Mouse (Mus musculus) stomach, embryonic 15.5 days (tissue): ENCODE measurements around the gene Cdc42se1. TPM values are rescaled to one million over a fixed set of nuclear protein-coding genes. Genes with fewer than 3 reads are reported as not detected.

Source experiments
- ATAC-seq: fragments of 200-750 bp; cut with Nextera tagmentation; 2 replicates; pipeline ENCODE4 v1.8.0; 2017; ENCODE audit warnings: low read depth, moderate number of reproducible peaks, moderate TSS enrichment; ENCODE audit not compliant: insufficient read depth, low FRiP score
- H3K27ac ChIP-seq: fragments of 300-500 bp; sonication (generic); 2 replicates; pipeline ENCODE4 v1.5.1; 2015; ENCODE audit warnings: mild to moderate bottlenecking, inconsistent platforms
- H3K27me3 ChIP-seq: fragments of 300-500 bp; sonication (generic); replicated peaks from 2 replicates; pipeline ENCODE4 v1.6.1; 2015; ENCODE audit warnings: inconsistent platforms
- H3K36me3 ChIP-seq: fragments of 300-500 bp; sonication (generic); 2 replicates; pipeline ENCODE4 v1.6.1; 2015; ENCODE audit warnings: inconsistent platforms
- H3K4me1 ChIP-seq: fragments of 300-500 bp; sonication (generic); 2 replicates; pipeline ENCODE4 v1.6.1; 2015; ENCODE audit warnings: inconsistent platforms
- H3K4me2 ChIP-seq: fragments of 300-500 bp; sonication (generic); 2 replicates; pipeline ENCODE4 v1.6.1; 2015; ENCODE audit warnings: mild to moderate bottlenecking, inconsistent platforms
- H3K4me3 ChIP-seq: fragments of 300-500 bp; sonication (generic); replicated peaks from 2 replicates; pipeline ENCODE4 v1.5.1; 2015; ENCODE audit warnings: inconsistent platforms
- H3K9ac ChIP-seq: fragments of 300-500 bp; sonication (generic); 2 replicates; pipeline ENCODE4 v1.6.1; 2015; ENCODE audit warnings: inconsistent platforms
- H3K9me3 ChIP-seq: fragments of 300-500 bp; sonication (generic); 2 replicates; pipeline ENCODE4 v1.6.1; 2016; ENCODE audit warnings: inconsistent platforms
- WGBS: fragments of 180-500 bp; shearing (Covaris S2); methylation state at CpG from one replicate; pipeline ENCODE4 v1.1.7; 2015; 5-methylcytosine and 5-hydroxymethylcytosine counted together
- polyA plus RNA-seq: library from polyadenylated mRNA; unstranded; fragments of >200 nt; fragmentation: Nextera tagmentation; extraction: Ambion mirVana; gene quantifications from 2 replicates; pipeline ENCODE4 v1.2.1, GENCODE M21; 2015

Gene Cdc42se1
- 83.5 and 96.5 TPM in 2 replicates for polyA plus RNA-seq

GRCm38 (mm10) chr3:95228148-95228893 is at the start of gene Cdc42se1:
Cdc42se1 (plus strand) TSS chr3:95228732.
- peak within 1 kb of the TSS; percentile 98 for H3K27ac ChIP-seq
- peak within 1 kb of the TSS; percentile 83 for H3K4me2 ChIP-seq
- peak within 1 kb of the TSS; percentile 97 for H3K4me3 ChIP-seq
- H3K36me3 ChIP-seq: peaks cover 29% of the 10 kb centered on the region
- peaks cover 36% of the 10 kb centered on the region for H3K4me1 ChIP-seq
- no peaks in the 10 kb centered on the region for H3K27me3 ChIP-seq
- peak within 1 kb of the TSS; percentile 99 for H3K9ac ChIP-seq
- WGBS: under 1% methylated on average over 64 of the region's 64 CpGs
- no peaks in the 10 kb centered on the region for H3K9me3 ChIP-seq
- ATAC-seq: peak; percentile 84

- Histone ChIP-seq H3K36me3 (peaks cover 1% of the 10 kb centered on the region), H3K4me1 (peaks cover 3% of the 10 kb centered on the region; the same call in 1 of the 2 replicates), H3K27ac (no peak overlapping the region), H3K9me3 (no peaks in the 10 kb centered on the region), H3K9ac (no peak overlapping the region), H3K4me3 (no peak overlapping the region), H3K4me2 (no peak overlapping the region), H3K27me3 (no peaks in the 10 kb centered on the region; the same call in 1 of the 2 replicates)
- no peak for ATAC-seq
- 84% methylated on average over 5 of the region's 5 CpGs for WGBS
Measured at GRCm38 (mm10) chr3:95178948-95179347, 49.6 kb upstream of the Cdc42se1 start.

DNA sequence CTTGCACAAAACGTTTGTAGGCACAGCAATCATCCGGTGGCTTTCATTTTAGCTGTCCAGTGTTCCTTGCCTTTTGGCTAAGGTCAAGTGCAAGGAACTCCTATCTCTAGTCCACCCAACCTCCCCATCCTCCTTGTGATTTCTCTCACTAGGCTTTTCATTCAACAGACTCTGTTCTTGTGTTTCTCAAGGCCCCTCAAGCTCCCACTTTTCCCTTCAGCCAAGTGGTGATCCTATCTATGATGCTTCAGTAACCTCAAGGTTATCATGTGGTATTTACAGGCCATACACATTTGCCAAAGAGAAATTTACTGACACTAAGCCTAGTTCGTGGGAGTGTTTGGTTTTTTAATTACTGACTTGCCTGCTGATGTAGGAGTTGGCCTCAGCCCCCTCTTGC is 48.6 kb upstream of the Cdc42se1 start:
- H3K4me2 ChIP-seq: no peak overlapping the region
- peaks cover 7% of the 10 kb centered on the region for H3K36me3 ChIP-seq
- no peaks in the 10 kb centered on the region for H3K4me1 ChIP-seq
- ATAC-seq: no peak
- no peaks in the 10 kb centered on the region for H3K27me3 ChIP-seq
- no peaks in the 10 kb centered on the region for H3K9me3 ChIP-seq
- 53% methylated on average over 3 of the region's 3 CpGs for WGBS
- H3K27ac ChIP-seq: no peak overlapping the region
- no peak overlapping the region for H3K4me3 ChIP-seq
- H3K9ac ChIP-seq: no peak overlapping the region

DNA sequence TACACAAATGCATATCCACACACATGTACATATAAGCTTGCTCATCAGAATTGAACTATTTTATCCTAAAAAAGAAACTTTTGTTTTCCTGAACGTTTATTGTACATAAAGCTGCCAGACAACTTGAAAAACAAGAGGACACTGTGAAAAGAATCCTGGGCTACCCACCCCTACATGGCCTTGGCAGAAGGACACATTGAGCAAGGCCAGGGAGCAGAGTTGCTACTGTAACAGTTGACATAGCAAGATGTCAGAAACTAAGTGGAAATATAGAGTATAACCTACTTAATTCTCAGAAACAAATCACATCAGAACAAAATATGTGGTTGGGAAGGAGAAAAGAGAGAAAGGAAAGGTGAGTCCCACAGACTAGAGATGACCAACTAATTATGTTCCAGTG is 46.7 kb upstream of the Cdc42se1 start:
- H3K27ac ChIP-seq: no peak overlapping the region
- H3K9me3 ChIP-seq: no peaks in the 10 kb centered on the region
- no peak for ATAC-seq
- no peak overlapping the region for H3K9ac ChIP-seq
- WGBS: 51% methylated on average over 1 of the region's 1 CpGs
- no peaks in the 10 kb centered on the region for H3K27me3 ChIP-seq
- no peak overlapping the region for H3K4me2 ChIP-seq
- no peak overlapping the region for H3K4me3 ChIP-seq
- H3K36me3 ChIP-seq: peaks cover 19% of the 10 kb centered on the region
- H3K4me1 ChIP-seq: no peaks in the 10 kb centered on the region

GRCm38 (mm10) chr3:95184796-95185577 is 43.5 kb upstream of the Cdc42se1 start:
- no peak for ATAC-seq
- H3K4me3 ChIP-seq: no peak overlapping the region
- no peaks in the 10 kb centered on the region for H3K27me3 ChIP-seq
- no peak overlapping the region for H3K27ac ChIP-seq
- peaks cover 47% of the 10 kb centered on the region for H3K36me3 ChIP-seq
- H3K9ac ChIP-seq: no peak overlapping the region
- 88% methylated on average over 9 of the region's 9 CpGs for whole genome bisulfite sequencing
- H3K4me1 ChIP-seq: no peaks in the 10 kb centered on the region
- H3K9me3 ChIP-seq: no peaks in the 10 kb centered on the region
- no peak overlapping the region for H3K4me2 ChIP-seq

DNA sequence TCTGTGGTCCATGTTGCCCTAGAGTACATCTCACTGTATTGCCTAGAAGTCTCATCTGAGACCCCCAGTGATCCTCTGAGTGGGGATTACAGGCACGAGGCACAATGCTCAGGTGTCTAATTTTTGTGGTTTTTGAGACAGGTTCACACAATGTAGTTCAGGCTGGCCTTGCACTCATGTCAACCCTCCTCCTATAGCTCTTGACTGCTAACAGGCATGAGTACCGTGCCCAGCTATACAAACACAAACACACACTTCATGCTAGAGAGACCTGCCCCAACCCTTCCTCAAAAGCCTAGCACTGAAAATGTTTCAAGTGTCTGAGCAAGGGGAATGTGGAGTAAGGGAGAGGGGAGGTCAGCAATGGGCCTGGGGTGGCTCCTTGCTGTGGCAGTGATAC is 42.4 kb upstream of the Cdc42se1 start:
- Histone ChIP-seq H3K36me3 (peaks cover 52% of the 10 kb centered on the region), H3K9ac (no peak overlapping the region), H3K9me3 (no peaks in the 10 kb centered on the region), H3K4me3 (no peak overlapping the region), H3K4me2 (no peak overlapping the region), H3K27me3 (no peaks in the 10 kb centered on the region), H3K4me1 (no peaks in the 10 kb centered on the region), H3K27ac (no peak overlapping the region)
- 89% methylated on average over 2 of the region's 2 CpGs for WGBS
- ATAC-seq: no peak

- no peak for ATAC-seq
- no peak overlapping the region for H3K4me3 ChIP-seq
- no peaks in the 10 kb centered on the region for H3K9me3 ChIP-seq
- H3K36me3 ChIP-seq: peaks cover 52% of the 10 kb centered on the region
- H3K4me2 ChIP-seq: no peak overlapping the region
- H3K27me3 ChIP-seq: no peaks in the 10 kb centered on the region
- H3K27ac ChIP-seq: no peak overlapping the region
- 87% methylated on average over 6 of the region's 6 CpGs for WGBS
- H3K9ac ChIP-seq: no peak overlapping the region
- no peaks in the 10 kb centered on the region for H3K4me1 ChIP-seq
Measured at GRCm38 (mm10) chr3:95186888-95187287, 41.6 kb upstream of the Cdc42se1 start.

DNA sequence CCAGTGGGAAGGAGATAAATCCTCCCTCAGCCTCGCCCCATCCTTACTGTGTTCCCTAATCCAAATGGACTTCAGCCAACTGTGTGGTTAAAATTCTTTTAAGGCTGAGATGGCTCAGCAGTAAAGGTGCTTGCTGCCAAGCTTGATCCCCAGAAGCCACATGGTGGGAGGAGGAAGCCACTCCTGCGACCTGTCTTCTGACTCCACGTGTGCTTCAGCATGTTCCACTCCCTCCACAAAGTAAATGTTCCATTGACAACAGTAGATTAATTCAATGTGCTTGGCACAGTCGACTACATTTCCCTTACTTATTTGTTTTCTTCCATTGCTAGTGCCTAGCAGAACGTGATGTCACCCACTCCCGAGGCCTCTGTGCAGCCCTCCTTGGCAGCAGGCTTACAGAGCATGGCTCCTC is 33.8 kb upstream of the Cdc42se1 start:
- Histone ChIP-seq H3K4me3 (no peak overlapping the region), H3K9ac (no peak overlapping the region), H3K4me2 (no peak overlapping the region), H3K36me3 (peaks cover 35% of the 10 kb centered on the region), H3K27me3 (no peaks in the 10 kb centered on the region), H3K9me3 (no peaks in the 10 kb centered on the region), H3K4me1 (no peaks in the 10 kb centered on the region), H3K27ac (no peak overlapping the region)
- WGBS: 75% methylated on average over 6 of the region's 6 CpGs
- no peak for ATAC-seq

- no peak for ATAC-seq
- H3K9me3 ChIP-seq: no peaks in the 10 kb centered on the region
- H3K9ac ChIP-seq: no peak overlapping the region
- no peaks in the 10 kb centered on the region for H3K4me1 ChIP-seq
- H3K4me2 ChIP-seq: no peak overlapping the region
- H3K27ac ChIP-seq: no peak overlapping the region
- peaks cover 33% of the 10 kb centered on the region for H3K36me3 ChIP-seq
- 70% methylated on average over 2 of the region's 2 CpGs for WGBS
- H3K4me3 ChIP-seq: no peak overlapping the region
- H3K27me3 ChIP-seq: no peaks in the 10 kb centered on the region
Measured at GRCm38 (mm10) chr3:95195772-95196171, 32.8 kb upstream of the Cdc42se1 start.

GRCm38 (mm10) chr3:95199101-95199500 is 29.4 kb upstream of the Cdc42se1 start:
- Histone ChIP-seq H3K27ac (no peak overlapping the region), H3K4me2 (no peak overlapping the region), H3K4me3 (no peak overlapping the region), H3K9me3 (no peaks in the 10 kb centered on the region), H3K36me3 (peaks cover 52% of the 10 kb centered on the region), H3K27me3 (no peaks in the 10 kb centered on the region), H3K9ac (no peak overlapping the region), H3K4me1 (no peaks in the 10 kb centered on the region)
- 65% methylated on average over 1 of the region's 1 CpGs for WGBS
- ATAC-seq: no peak

DNA sequence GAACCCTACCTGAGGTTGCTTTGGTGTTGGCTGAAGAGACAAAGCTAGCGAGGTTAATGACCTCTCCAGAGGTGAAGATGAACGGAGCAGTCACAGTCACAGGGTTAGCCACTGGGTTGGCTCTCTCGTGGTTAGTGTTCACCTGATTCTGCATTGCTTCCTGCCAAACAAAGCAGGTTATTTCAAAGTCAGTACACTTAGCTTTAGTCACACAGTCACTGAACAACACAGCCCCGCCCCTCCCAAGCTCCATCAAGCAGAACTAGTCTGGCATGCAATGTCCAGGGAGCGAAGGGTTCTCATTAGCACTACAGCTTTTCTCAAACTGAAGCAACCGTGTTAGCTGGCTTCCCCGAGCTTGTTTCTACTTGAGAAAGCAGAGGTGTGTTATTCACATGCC is 28.4 kb upstream of the Cdc42se1 start:
- ATAC-seq: no peak
- Histone ChIP-seq H3K9ac (no peak overlapping the region), H3K27me3 (no peaks in the 10 kb centered on the region), H3K4me2 (no peak overlapping the region), H3K9me3 (no peaks in the 10 kb centered on the region), H3K36me3 (peaks cover 56% of the 10 kb centered on the region), H3K4me1 (no peaks in the 10 kb centered on the region), H3K4me3 (no peak overlapping the region), H3K27ac (peak overlapping the region; percentile 48; the same call in 1 of the 2 replicates)
- 85% methylated on average over 7 of the region's 7 CpGs for WGBS

DNA sequence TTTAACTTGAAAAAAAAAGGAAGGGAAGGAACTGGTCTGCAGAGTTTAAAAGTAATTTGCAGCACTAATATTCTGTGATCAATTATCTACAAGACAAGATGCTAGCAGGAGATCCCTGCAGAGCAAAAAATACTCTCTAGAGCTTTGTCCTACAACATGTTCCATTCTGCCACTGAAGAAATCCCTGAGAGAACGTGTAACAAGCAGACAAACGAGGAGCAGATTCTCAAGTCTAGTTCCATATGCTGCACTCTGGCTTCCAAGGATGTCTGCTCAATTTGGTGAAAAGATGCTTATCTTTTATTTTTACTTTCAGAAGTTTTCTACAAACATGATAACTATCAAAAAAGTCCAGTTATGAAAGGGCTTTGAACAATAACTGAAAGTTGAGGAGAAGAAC is 28.0 kb upstream of the Cdc42se1 start:
- Histone ChIP-seq H3K27me3 (no peaks in the 10 kb centered on the region), H3K4me3 (no peak overlapping the region), H3K9ac (no peak overlapping the region), H3K36me3 (peaks cover 56% of the 10 kb centered on the region), H3K4me1 (no peaks in the 10 kb centered on the region), H3K4me2 (no peak overlapping the region), H3K9me3 (no peaks in the 10 kb centered on the region), H3K27ac (no peak overlapping the region)
- ATAC-seq: no peak
- 84% methylated on average over 2 of the region's 2 CpGs for WGBS
